Mouse (Mus musculus) kidney, adult 2 months (tissue): Measurements from ENCODE around the gene Cpz. TPM values are rescaled to one million over a fixed set of nuclear protein-coding genes. Genes with fewer than 3 reads are reported as not detected.

ENCODE experiments used
- DNase-seq: peaks from one replicate; pipeline ENCODE4 v3.0.0; 2021
- H3K27ac ChIP-seq: fragments of 200-500 bp; 2 replicates; pipeline ENCODE4 v1.5.1; 2012; ENCODE audit warnings: low read depth, low read length, control low read depth, inconsistent platforms; ENCODE audit not compliant: insufficient read depth
- H3K27me3 ChIP-seq: fragments of 200-500 bp; replicated peaks from 2 replicates; pipeline ENCODE4 v1.6.1; 2012; ENCODE audit warnings: mild to moderate bottlenecking, moderate library complexity, low read length, inconsistent platforms; ENCODE audit not compliant: control insufficient read depth, insufficient read depth
- H3K36me3 ChIP-seq: fragments of 200-500 bp; 2 replicates; pipeline ENCODE4 v1.6.1; 2012; ENCODE audit warnings: mild to moderate bottlenecking, moderate library complexity, low read length, inconsistent platforms; ENCODE audit not compliant: control insufficient read depth, insufficient read depth
- H3K4me1 ChIP-seq: fragments of 200-500 bp; 2 replicates; pipeline ENCODE4 v1.6.1; 2011; ENCODE audit warnings: low read length; ENCODE audit not compliant: control insufficient read depth, insufficient read depth
- H3K4me3 ChIP-seq: fragments of 200-500 bp; 2 replicates; pipeline ENCODE4 v1.5.1; 2011; ENCODE audit warnings: mild to moderate bottlenecking, low read depth, low read length, control low read depth; ENCODE audit not compliant: insufficient read depth
- CTCF ChIP-seq: fragments of 200-500 bp; conservative IDR thresholded peaks from 2 replicates; pipeline ENCODE4 v1.5.1; 2011; ENCODE audit warnings: low read depth, mild to moderate bottlenecking, control low read depth, low read length, moderate library complexity, mixed read lengths; ENCODE audit not compliant: insufficient read depth, insufficient read length
- POLR2A ChIP-seq: fragments of 200-500 bp; IDR thresholded peaks from one replicate; pipeline ENCODE4 v1.6.1; 2011; ENCODE audit warnings: low read depth, low read length, control low read depth
- WGBS: fragments of 180-500 bp; shearing (Covaris S2); methylation state at CpG from one replicate; pipeline ENCODE4 v1.1.7; 2018; 5-methylcytosine and 5-hydroxymethylcytosine counted together
- polyA plus RNA-seq: library from polyadenylated mRNA; depleted of rRNA; stranded (reverse); fragments of >200 nt; gene quantifications from 2 replicates; pipeline ENCODE4 v1.2.3, GENCODE M21; 2012

Cpz gene
- polyA plus RNA-seq, 1 experiment: 1.4 TPM

- no peak for DNase-seq
- H3K4me1 ChIP-seq: no peaks in the 10 kb centered on the region
- no peaks in the 10 kb centered on the region for H3K36me3 ChIP-seq
- WGBS: 62% methylated on average over 7 of the region's 7 CpGs
- H3K27me3 ChIP-seq: no peaks in the 10 kb centered on the region
- TF ChIP-seq POLR2A: no peak
- H3K4me3 ChIP-seq: no peak overlapping the region
- H3K27ac ChIP-seq: no peak overlapping the region
These were observed 28.2 kb downstream of the Cpz start for GRCm38 (mm10) chr5:35497344-35497743.

GRCm38 (mm10) chr5:35495989-35496388 lies 29.5 kb downstream of the Cpz start:
- H3K27ac ChIP-seq: no peak overlapping the region
- no peaks in the 10 kb centered on the region for H3K36me3 ChIP-seq
- 31% methylated on average over 5 of the region's 5 CpGs for WGBS
- DNase-seq: no peak
- TF ChIP-seq POLR2A (no peak), CTCF (no peak)
- no peak overlapping the region for H3K4me3 ChIP-seq
- H3K27me3 ChIP-seq: no peaks in the 10 kb centered on the region
- no peaks in the 10 kb centered on the region for H3K4me1 ChIP-seq

GRCm38 (mm10) chr5:35494773-35495390 lies 30.6 kb downstream of the Cpz start:
- WGBS: 26% methylated on average over 8 of the region's 8 CpGs
- DNase-seq: no peak
- Histone ChIP-seq H3K4me1 (no peaks in the 10 kb centered on the region), H3K4me3 (no peak overlapping the region), H3K27ac (no peak overlapping the region), H3K27me3 (no peaks in the 10 kb centered on the region), H3K36me3 (no peaks in the 10 kb centered on the region)
- TF ChIP-seq POLR2A: no peak
- TF ChIP-seq CTCF: no peak

DNA sequence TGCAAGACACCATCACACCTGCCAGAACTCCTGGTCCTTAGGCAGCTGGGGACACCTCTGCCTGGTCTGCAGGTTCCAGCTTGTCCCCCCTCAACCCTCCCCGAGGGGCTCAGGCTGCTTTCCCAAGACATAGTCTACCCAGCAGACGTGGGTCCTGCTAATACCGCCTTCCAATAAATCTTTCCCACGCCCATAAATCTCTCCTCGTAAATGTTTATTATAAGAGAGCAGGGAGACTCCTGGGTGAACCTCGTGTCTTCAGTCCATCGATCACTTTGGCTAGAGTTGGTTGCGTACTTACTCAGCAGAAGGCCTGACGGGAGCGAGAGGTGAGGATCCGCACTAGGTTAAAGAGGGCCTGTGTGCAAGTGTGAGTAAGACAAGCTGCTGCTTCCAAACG lies 31.7 kb downstream of the Cpz start:
- Histone ChIP-seq H3K36me3 (no peaks in the 10 kb centered on the region), H3K27ac (no peak overlapping the region), H3K27me3 (no peaks in the 10 kb centered on the region), H3K4me3 (no peak overlapping the region), H3K4me1 (no peaks in the 10 kb centered on the region)
- TF ChIP-seq POLR2A (no peak), CTCF (no peak)
- 43% methylated on average over 12 of the region's 12 CpGs for WGBS
- no peak for DNase-seq

GRCm38 (mm10) chr5:35479521-35479920 lies 46.0 kb downstream of the Cpz start:
- WGBS: 32% methylated on average over 4 of the region's 4 CpGs
- Histone ChIP-seq H3K36me3 (no peaks in the 10 kb centered on the region), H3K4me1 (no peaks in the 10 kb centered on the region), H3K27ac (no peak overlapping the region), H3K4me3 (no peak overlapping the region), H3K27me3 (no peaks in the 10 kb centered on the region)
- DNase-seq: no peak
- no peak for TF ChIP-seq POLR2A
- no peak for TF ChIP-seq CTCF

GRCm38 (mm10) chr5:35475236-35475635 lies 50.3 kb downstream of the Cpz start:
- DNase-seq: peak; percentile 23
- Histone ChIP-seq H3K4me3 (no peak overlapping the region), H3K36me3 (no peaks in the 10 kb centered on the region), H3K4me1 (no peaks in the 10 kb centered on the region), H3K27me3 (no peaks in the 10 kb centered on the region), H3K27ac (no peak overlapping the region)
- 46% methylated on average over 6 of the region's 6 CpGs for WGBS
- no peak for TF ChIP-seq POLR2A
- peak; percentile 82 for TF ChIP-seq CTCF

DNA sequence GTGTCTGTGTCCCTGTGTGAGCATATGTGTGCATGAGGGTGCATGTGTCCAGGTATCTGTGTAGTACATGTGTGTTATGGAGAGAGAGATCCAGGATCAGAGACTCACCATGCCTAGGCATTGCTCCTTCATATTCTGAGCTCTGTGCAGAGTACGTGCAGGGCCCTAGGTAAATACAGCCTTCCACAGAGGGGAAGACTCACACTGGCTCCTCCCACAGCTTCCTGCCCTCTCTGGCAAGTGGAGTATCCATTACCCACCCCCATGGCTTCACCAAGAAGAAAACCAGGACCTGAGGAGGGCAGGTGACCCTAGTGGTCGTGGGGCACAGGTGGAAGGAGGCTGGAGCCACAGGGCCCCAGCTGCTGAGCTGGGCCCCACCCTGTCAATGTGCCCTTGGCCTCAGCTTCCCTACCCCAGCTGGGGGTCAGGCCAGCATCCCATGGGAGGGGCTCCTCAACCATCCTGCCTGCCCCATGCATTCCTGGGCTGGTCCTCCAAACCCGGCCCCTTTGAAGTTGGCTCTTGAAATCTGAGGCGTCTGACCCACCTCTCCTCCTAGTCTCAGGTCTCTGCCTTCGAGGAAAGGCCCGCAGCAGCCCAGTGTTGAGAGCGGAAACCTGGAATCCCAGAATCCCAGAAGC lies 54.5 kb downstream of the Cpz start:
- Histone ChIP-seq H3K27me3 (no peaks in the 10 kb centered on the region), H3K4me1 (no peaks in the 10 kb centered on the region), H3K4me3 (no peak overlapping the region), H3K27ac (no peak overlapping the region), H3K36me3 (no peaks in the 10 kb centered on the region)
- 16% methylated on average over 7 of the region's 7 CpGs for WGBS
- no peak for TF ChIP-seq POLR2A
- TF ChIP-seq CTCF: no peak
- DNase-seq: no peak
